Mouse (Mus musculus): ENCODE data around the gene Rccd1.
"Not testable (repeated sequence)": the region's sequence is repeated elsewhere in the genome, so short reads cannot be mapped to it uniquely, and the experiment has no call there.

The Rccd1 gene

GRCm38 (mm10) chr7:80346173-80346572, 21.9 kb upstream of the Rccd1 start:
- ATAC-seq (ENCODE audit: low TSS enrichment) = no peak

GRCm38 (mm10) chr7:80343270-80344018, 19.2 kb upstream of the Rccd1 start:
- no peak for ATAC-seq (ENCODE audit: low TSS enrichment)

- peak; percentile 53 for ATAC-seq (ENCODE audit: low TSS enrichment)
Measured at GRCm38 (mm10) chr7:80342858-80343257, 18.6 kb upstream of the Rccd1 start, which contains the start of gene Hddc3. Gene Hddc3 (plus strand): TSS chr7:80343104.

GRCm38 (mm10) chr7:80341793-80342192, 17.5 kb upstream of the Rccd1 start:
- ATAC-seq (ENCODE audit: low TSS enrichment) = no peak

GRCm38 (mm10) chr7:80340793-80341192, 16.5 kb upstream of the Rccd1 start, which contains the start of gene Unc45a:
Gene Unc45a (minus strand): TSS chr7:80341005.
- ATAC-seq (ENCODE audit: low TSS enrichment) = peak; percentile 60

GRCm38 (mm10) chr7:80339793-80340628, 15.8 kb upstream of the Rccd1 start:
- peak; percentile 89 for ATAC-seq (ENCODE audit: low TSS enrichment)

- ATAC-seq (ENCODE audit: low TSS enrichment) = no peak
Measured at GRCm38 (mm10) chr7:80339371-80339770, 15.1 kb upstream of the Rccd1 start.

GRCm38 (mm10) chr7:80336932-80337331, 12.7 kb upstream of the Rccd1 start:
- ATAC-seq (ENCODE audit: low TSS enrichment) = no peak

- ATAC-seq (ENCODE audit: low TSS enrichment) = no peak
Measured at GRCm38 (mm10) chr7:80334848-80335247, 10.6 kb upstream of the Rccd1 start.

GRCm38 (mm10) chr7:80331433-80331832, 7.2 kb upstream of the Rccd1 start:
- no peak for ATAC-seq (ENCODE audit: low TSS enrichment)

GRCm38 (mm10) chr7:80330278-80330677, 6.0 kb upstream of the Rccd1 start:
- no peak for ATAC-seq (ENCODE audit: low TSS enrichment)

GRCm38 (mm10) chr7:80326076-80326475, 1.8 kb upstream of the Rccd1 start:
- no peak for ATAC-seq (ENCODE audit: low TSS enrichment)

- ATAC-seq (ENCODE audit: low TSS enrichment) = no peak
Measured at GRCm38 (mm10) chr7:80325292-80325868, 1.1 kb upstream of the Rccd1 start.

- not testable (repeated sequence) for ATAC-seq (ENCODE audit: low TSS enrichment)
Measured at GRCm38 (mm10) chr7:80324816-80325119, 514 bp upstream of the Rccd1 start.

- no peak for ATAC-seq (ENCODE audit: low TSS enrichment)
Measured at GRCm38 (mm10) chr7:80323336-80323735, 918 bp downstream of the Rccd1 start.

GRCm38 (mm10) chr7:80319846-80320496, 4.3 kb downstream of the Rccd1 start:
- no peak for ATAC-seq (ENCODE audit: low TSS enrichment)

GRCm38 (mm10) chr7:80318670-80319069, 5.6 kb downstream of the Rccd1 start:
- 0 out of 2 replicates have a peak, but pooled peaks have one; percentile 14 for ATAC-seq (ENCODE audit: low TSS enrichment)

- no peak for ATAC-seq (ENCODE audit: low TSS enrichment)
Measured at GRCm38 (mm10) chr7:80317439-80318115, 6.7 kb downstream of the Rccd1 start.

- no peak for ATAC-seq (ENCODE audit: low TSS enrichment)
Measured at GRCm38 (mm10) chr7:80315733-80316132, 8.5 kb downstream of the Rccd1 start.

GRCm38 (mm10) chr7:80310771-80311170, 13.5 kb downstream of the Rccd1 start:
- ATAC-seq (ENCODE audit: low TSS enrichment) = no peak

- ATAC-seq (ENCODE audit: low TSS enrichment) = no peak
Measured at GRCm38 (mm10) chr7:80307766-80308165, 16.5 kb downstream of the Rccd1 start.
